Mouse (Mus musculus) liver, embryonic 14.5 days (tissue): ENCODE data around the gene Vamp4. TPM values are rescaled to one million over a fixed set of nuclear protein-coding genes. Genes with fewer than 3 reads are reported as not detected.

Source experiments
- ATAC-seq: fragments of 200-750 bp; cut with Nextera tagmentation; 2 replicates; pipeline ENCODE4 v1.8.0; 2017; ENCODE audit warnings: moderate number of reproducible peaks, mild to moderate bottlenecking, moderate library complexity; ENCODE audit not compliant: insufficient read depth
- DNase-seq, 3 experiments: peaks; one replicate each; pipeline ENCODE4 v3.0.0-alpha.2; 2012 to 2013; ENCODE audit warnings: low read depth in 3 of 3, low spot score in 3 of 3
- H3K27ac ChIP-seq: fragments of 300-500 bp; sonication (generic); 2 replicates; pipeline ENCODE4 v1.5.1; 2014; ENCODE audit warnings: moderate library complexity, mild to moderate bottlenecking, control low read depth, inconsistent platforms
- H3K27me3 ChIP-seq: fragments of 300-500 bp; sonication (generic); 2 replicates; pipeline ENCODE4 v1.6.1; 2014; ENCODE audit warnings: mild to moderate bottlenecking, low read length, moderate library complexity; ENCODE audit not compliant: control insufficient read depth, insufficient read depth
- H3K36me3 ChIP-seq: fragments of 300-500 bp; sonication (generic); replicated peaks from 2 replicates; pipeline ENCODE4 v1.6.1; 2014; ENCODE audit warnings: low read depth; ENCODE audit not compliant: control insufficient read depth, insufficient read depth
- H3K4me1 ChIP-seq, 2 experiments: fragments of 200-500 bp in 1 of 2; fragments of 300-500 bp in 1 of 2; sonication (generic) in 1 of 2; replicated peaks; 2 replicates each; pipeline ENCODE4 v1.6.1; 2012 to 2014; ENCODE audit warnings: antibody characterized with exemption in 1 of 2, inconsistent platforms in 1 of 2, low read length in 1 of 2; ENCODE audit not compliant: control insufficient read depth in 2 of 2, insufficient read depth in 2 of 2
- H3K4me2 ChIP-seq: fragments of 300-500 bp; sonication (generic); 2 replicates; pipeline ENCODE4 v1.6.1; 2014; ENCODE audit warnings: low read depth, mild to moderate bottlenecking, control low read depth, moderate library complexity
- H3K4me3 ChIP-seq, 2 experiments: fragments of 200-500 bp in 1 of 2; fragments of 300-500 bp in 1 of 2; sonication (generic) in 1 of 2; 2 replicates each; pipeline ENCODE4 v1.5.1; 2012 to 2014; ENCODE audit warnings: low read depth in 2 of 2, low read length in 2 of 2, mild to moderate bottlenecking in 2 of 2, control low read depth in 1 of 2, inconsistent platforms in 1 of 2, moderate library complexity in 1 of 2; ENCODE audit not compliant: insufficient read depth in 1 of 2
- H3K9ac ChIP-seq: fragments of 300-500 bp; sonication (generic); replicated peaks from 2 replicates; pipeline ENCODE4 v1.6.1; 2014; ENCODE audit warnings: mild to moderate bottlenecking, control low read depth, moderate library complexity
- H3K9me3 ChIP-seq: fragments of 300-500 bp; sonication (generic); 2 replicates; pipeline ENCODE4 v1.6.1; 2016; ENCODE audit warnings: low read length, mixed read lengths; ENCODE audit not compliant: control insufficient read depth
- CTCF ChIP-seq: IDR thresholded peaks from 2 replicates; pipeline ENCODE4 v1.5.1; 2016; ENCODE audit warnings: antibody characterized with exemption, low read depth, control low read depth
- EP300 ChIP-seq: IDR thresholded peaks from 2 replicates; pipeline ENCODE4 v1.6.1; 2016; ENCODE audit warnings: antibody characterized with exemption, low read depth
- WGBS: fragments of 180-500 bp; shearing (Covaris S2); extraction: QIAGEN DNeasy Blood & Tissue Kit; methylation state at CpG from one replicate; pipeline ENCODE4 v1.1.7; 2014; ENCODE audit not compliant: insufficient replicate concordance; 5-methylcytosine and 5-hydroxymethylcytosine counted together
- polyA plus RNA-seq, 2 experiments: library from polyadenylated mRNA; depleted of rRNA in 1 of 2; stranded (reverse) in 1 of 2; unstranded in 1 of 2; fragments of >200 nt; fragmentation: Nextera tagmentation in 1 of 2; extraction: Ambion mirVana in 1 of 2; gene quantifications; 2 replicates each; pipeline versions ENCODE4 v1.2.1 to v1.2.3; 2012 to 2014

Gene Vamp4
- polyA plus RNA-seq, 2 experiments = 5.6 to 13.5 TPM

- Histone ChIP-seq H3K27ac (no peak overlapping the region), H3K4me2 (no peak overlapping the region), H3K36me3 (no peaks in the 10 kb centered on the region), H3K9ac (no peak overlapping the region), H3K4me1 (0 out of 4 replicates have a peak, but pooled peaks cover 0 to 2% of the 10 kb centered on the region in 2 experiments), H3K27me3 (no peaks in the 10 kb centered on the region), H3K4me3 (no peak overlapping the region), H3K9me3 (no peaks in the 10 kb centered on the region)
- ATAC-seq (no peak), DNase-seq (no peak)
- whole genome bisulfite sequencing = 78% methylated on average over 5 of the region's 5 CpGs
- no peak for TF ChIP-seq EP300
- TF ChIP-seq CTCF = no peak
Observed at GRCm38 (mm10) chr1:162599617-162600016, 29.3 kb downstream of the Vamp4 start.

GRCm38 (mm10) chr1:162601288-162601687 lies 31.0 kb downstream of the Vamp4 start:
- H3K27me3 ChIP-seq = no peaks in the 10 kb centered on the region
- TF ChIP-seq EP300 (no peak), CTCF (no peak)
- H3K4me1 ChIP-seq = 0 out of 4 replicates have a peak, but pooled peaks cover 0 to 2% of the 10 kb centered on the region in 2 experiments
- no peak for ATAC-seq
- WGBS = 75% methylated on average over 4 of the region's 4 CpGs
- no peaks in the 10 kb centered on the region for H3K9me3 ChIP-seq
- no peak for DNase-seq
- H3K27ac ChIP-seq = no peak overlapping the region
- no peak overlapping the region for H3K4me3 ChIP-seq
- H3K36me3 ChIP-seq = no peaks in the 10 kb centered on the region
- no peak overlapping the region for H3K9ac ChIP-seq
- H3K4me2 ChIP-seq = no peak overlapping the region

GRCm38 (mm10) chr1:162608127-162608526 lies 37.8 kb downstream of the Vamp4 start:
- no peaks in the 10 kb centered on the region for H3K9me3 ChIP-seq
- H3K4me3 ChIP-seq = no peak overlapping the region
- no peak for DNase-seq
- H3K27ac ChIP-seq = no peak overlapping the region
- H3K36me3 ChIP-seq = no peaks in the 10 kb centered on the region
- 34% methylated on average over 1 of the region's 1 CpGs for WGBS
- H3K9ac ChIP-seq = no peak overlapping the region
- no peaks in the 10 kb centered on the region for H3K4me1 ChIP-seq
- no peak for TF ChIP-seq EP300
- no peak for TF ChIP-seq CTCF
- no peaks in the 10 kb centered on the region for H3K27me3 ChIP-seq
- no peak overlapping the region for H3K4me2 ChIP-seq
- no peak for ATAC-seq

GRCm38 (mm10) chr1:162609633-162610250 lies 39.4 kb downstream of the Vamp4 start:
- ATAC-seq (no peak), DNase-seq (no peak)
- TF ChIP-seq CTCF (no peak), EP300 (no peak)
- H3K36me3 ChIP-seq = no peaks in the 10 kb centered on the region
- no peaks in the 10 kb centered on the region for H3K27me3 ChIP-seq
- H3K4me1 ChIP-seq = no peaks in the 10 kb centered on the region
- H3K4me2 ChIP-seq = no peak overlapping the region
- no peak overlapping the region for H3K9ac ChIP-seq
- H3K9me3 ChIP-seq = no peaks in the 10 kb centered on the region
- H3K27ac ChIP-seq = no peak overlapping the region
- no peak overlapping the region for H3K4me3 ChIP-seq
- WGBS = 42% methylated on average over 9 of the region's 9 CpGs

- 63% methylated on average over 4 of the region's 4 CpGs for WGBS
- H3K36me3 ChIP-seq = no peaks in the 10 kb centered on the region
- no peak overlapping the region for H3K4me3 ChIP-seq
- H3K9ac ChIP-seq = no peak overlapping the region
- no peaks in the 10 kb centered on the region for H3K27me3 ChIP-seq
- no peak for DNase-seq
- no peaks in the 10 kb centered on the region for H3K4me1 ChIP-seq
- no peaks in the 10 kb centered on the region for H3K9me3 ChIP-seq
- TF ChIP-seq CTCF = no peak
- TF ChIP-seq EP300 = no peak
- H3K4me2 ChIP-seq = no peak overlapping the region
- ATAC-seq = no peak
- no peak overlapping the region for H3K27ac ChIP-seq
Observed at GRCm38 (mm10) chr1:162611191-162611590, 40.9 kb downstream of the Vamp4 start.
